10 mouse cellular contexts compared by ENCODE assay signal in the genomic region with DNA sequence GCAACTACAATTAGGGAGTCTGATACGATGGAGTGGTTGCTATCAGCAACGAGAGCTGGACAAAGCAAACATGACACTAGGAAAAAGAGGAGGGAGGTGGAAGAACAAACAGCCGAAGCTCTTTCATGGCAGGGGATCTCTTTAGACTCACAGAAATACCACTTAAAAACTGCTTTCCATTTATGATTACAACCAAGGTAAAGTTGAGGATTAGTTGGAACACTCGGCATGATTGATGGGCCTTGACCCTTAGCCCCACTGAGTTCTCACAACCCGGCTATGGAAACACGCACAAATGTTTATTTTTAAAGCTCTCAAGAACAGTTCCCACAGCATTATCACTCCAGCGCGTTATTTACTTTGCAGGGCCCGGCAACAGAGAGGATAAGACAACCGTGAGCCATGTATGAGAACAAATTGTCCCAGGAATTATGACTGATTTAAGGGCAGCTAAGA.
DNase-seq lines count a peak whose midpoint lies in the region; ATAC-seq lines count a peak whose summit lies in the region.
"Had no signal": no experiment of that assay in that cellular context is flagged by ENCODE, and none has a peak within 500 bp of the region (broad histone marks: within the 10 kb centered on the region; RNA-seq: fewer than 3 reads in every experiment).

No protein-coding gene starts in this region.

- peak overlapping the region; percentile 33; the same call in 1 of the 2 replicates for H3K4me2 ChIP-seq in liver, embryonic 11.5 days
- H3K4me2 ChIP-seq in liver, embryonic 12.5 days, result no peak overlapping the region
- no peak overlapping the region for H3K4me2 ChIP-seq in liver, embryonic 16.5 days (ENCODE audit: low read depth, low read length)
- no peak overlapping the region; the same call in 1 of the 2 replicates for H3K4me2 ChIP-seq in stomach, embryonic 14.5 days (replicated peaks; ENCODE audit: low read depth, low read length)
- H3K4me2 ChIP-seq: embryonic facial prominence, embryonic 13.5 days; neural tube, embryonic 12.5 days had no signal

- no peak overlapping the region for H3K9ac ChIP-seq in liver, embryonic 11.5 days (ENCODE audit: low read depth, low read length)
- H3K9ac ChIP-seq in liver, embryonic 12.5 days, result no peak overlapping the region
- H3K9ac ChIP-seq in liver, embryonic 16.5 days (ENCODE audit: low read depth, low read length), result no peak overlapping the region
- no peak overlapping the region for H3K9ac ChIP-seq in stomach, embryonic 14.5 days (replicated peaks; ENCODE audit: low read depth, low read length)
- H3K9ac ChIP-seq: embryonic facial prominence, embryonic 13.5 days; neural tube, embryonic 12.5 days had no signal

- H3K36me3 ChIP-seq in liver, embryonic 11.5 days (ENCODE audit: control insufficient read depth, insufficient read depth, low read length), result no peaks in the 10 kb centered on the region
- H3K36me3 ChIP-seq in liver, embryonic 12.5 days, result no peaks in the 10 kb centered on the region
- H3K36me3 ChIP-seq in liver, embryonic 16.5 days (ENCODE audit: control insufficient read depth, insufficient read depth), result no peaks in the 10 kb centered on the region
- no peaks in the 10 kb centered on the region for H3K36me3 ChIP-seq in stomach, embryonic 14.5 days (ENCODE audit: control insufficient read depth, insufficient read depth, low read length)
- H3K36me3 ChIP-seq: embryonic facial prominence, embryonic 13.5 days; neural tube, embryonic 12.5 days had no signal

- no peak overlapping the region for H3K27ac ChIP-seq in liver, embryonic 11.5 days (ENCODE audit: low read depth, low read length)
- H3K27ac ChIP-seq in liver, embryonic 12.5 days, result no peak overlapping the region
- H3K27ac ChIP-seq in liver, embryonic 16.5 days (ENCODE audit: low read length), result no peak overlapping the region
- no peak overlapping the region for H3K27ac ChIP-seq in stomach, embryonic 14.5 days (ENCODE audit: low read length)
- H3K27ac ChIP-seq: embryonic facial prominence, embryonic 13.5 days; neural tube, embryonic 12.5 days had no signal

- 53% methylated on average over 10 of the region's 10 CpGs for WGBS in liver, embryonic 11.5 days
- WGBS in liver, embryonic 12.5 days (ENCODE audit: insufficient replicate concordance), result 59% methylated on average over 10 of the region's 10 CpGs
- WGBS in liver, embryonic 16.5 days (ENCODE audit: insufficient replicate concordance), result 47% methylated on average over 10 of the region's 10 CpGs
- 7% methylated on average over 10 of the region's 10 CpGs for WGBS in stomach, embryonic 14.5 days

- no peaks in the 10 kb centered on the region for H3K9me3 ChIP-seq in liver, embryonic 11.5 days (ENCODE audit: control insufficient read depth, low read length)
- H3K9me3 ChIP-seq in liver, embryonic 12.5 days (replicated peaks), result no peaks in the 10 kb centered on the region
- H3K9me3 ChIP-seq in liver, embryonic 16.5 days (replicated peaks; ENCODE audit: control insufficient read depth, low read length), result no peaks in the 10 kb centered on the region
- no peaks in the 10 kb centered on the region for H3K9me3 ChIP-seq in stomach, embryonic 14.5 days (ENCODE audit: control insufficient read depth, low read depth, low read length)
- H3K9me3 ChIP-seq: embryonic facial prominence, embryonic 13.5 days; neural tube, embryonic 12.5 days had no signal

- intact Hi-C loops in left cerebral cortex, postnatal 10 days (cut with DNase I), result no loop called here

- H3K27me3 ChIP-seq in liver, embryonic 11.5 days (replicated peaks; ENCODE audit: control insufficient read depth, insufficient read depth, low read length), result no peaks in the 10 kb centered on the region
- no peaks in the 10 kb centered on the region for H3K27me3 ChIP-seq in liver, embryonic 12.5 days (replicated peaks)
- H3K27me3 ChIP-seq in liver, embryonic 16.5 days (ENCODE audit: control insufficient read depth, insufficient read depth, low read depth, low read length), result no peaks in the 10 kb centered on the region
- no peaks in the 10 kb centered on the region for H3K27me3 ChIP-seq in stomach, embryonic 14.5 days (ENCODE audit: control insufficient read depth, insufficient read depth, low read length)
- H3K27me3 ChIP-seq: embryonic facial prominence, embryonic 13.5 days; neural tube, embryonic 12.5 days had no signal

- H3K4me1 ChIP-seq in liver, embryonic 11.5 days (replicated peaks; ENCODE audit: control insufficient read depth, insufficient read depth, low read length), result no peaks in the 10 kb centered on the region
- H3K4me1 ChIP-seq in liver, embryonic 12.5 days, result no peaks in the 10 kb centered on the region
- no peaks in the 10 kb centered on the region for H3K4me1 ChIP-seq in liver, embryonic 16.5 days (ENCODE audit: control insufficient read depth, low read depth, low read length)
- 0 out of 2 replicates have a peak, but pooled peaks cover 4% of the 10 kb centered on the region for H3K4me1 ChIP-seq in stomach, embryonic 14.5 days (ENCODE audit: control insufficient read depth, insufficient read depth, low read length)
- H3K4me1 ChIP-seq: embryonic facial prominence, embryonic 13.5 days; neural tube, embryonic 12.5 days had no signal

- H3K4me3 ChIP-seq in liver, embryonic 11.5 days (ENCODE audit: low read depth, low read length), result no peak overlapping the region
- H3K4me3 ChIP-seq in liver, embryonic 12.5 days, result no peak overlapping the region
- H3K4me3 ChIP-seq in liver, embryonic 16.5 days (ENCODE audit: low read depth, low read length), result no peak overlapping the region
- no peak overlapping the region for H3K4me3 ChIP-seq in stomach, embryonic 14.5 days (ENCODE audit: low read depth, low read length)
- H3K4me3 ChIP-seq: embryonic facial prominence, embryonic 13.5 days; neural tube, embryonic 12.5 days had no signal

- DNase-seq in liver, embryonic 11.5 days (ENCODE audit: low spot score), result peak; percentile 31
- peak; percentile 64 for DNase-seq in heart, adult 8-10 months (ENCODE audit: low spot score)
- no peak for DNase-seq in left cerebral cortex, postnatal 10 days (ENCODE audit: extremely low spot score in 1 of 2, low spot score in 2 of 2)
- no peak for DNase-seq in left cerebral cortex, adult 9 months (ENCODE audit: low spot score in 2 of 2)
- DNase-seq in adrenal gland, postnatal 25 days, result no peak

- ATAC-seq in liver, embryonic 11.5 days (replicated peaks; ENCODE audit: low FRiP score), result 0 out of 2 replicates have a peak, but pooled peaks have one; percentile 31
- ATAC-seq in liver, embryonic 12.5 days, result no peak
- ATAC-seq in liver, embryonic 16.5 days (ENCODE audit: low read depth), result peak; percentile 43; the same call in 1 of the 2 replicates
- ATAC-seq in stomach, embryonic 14.5 days (ENCODE audit: insufficient number of reproducible peaks, insufficient read depth, low FRiP score, low read depth), result peak; percentile 89

Comparison
In these comparisons a context has a peak if more than half of its experiments do, and no peak if none do; other contexts are left out.
1. DNase-seq: peak in liver, embryonic 11.5 days (single experiment) and heart, adult 8-10 months (single experiment); none in left cerebral cortex, postnatal 10 days (0 of 2), left cerebral cortex, adult 9 months (0 of 2) and adrenal gland, postnatal 25 days (single experiment).